Mouse (Mus musculus): ENCODE results near the gene Fmo4.

DNA sequence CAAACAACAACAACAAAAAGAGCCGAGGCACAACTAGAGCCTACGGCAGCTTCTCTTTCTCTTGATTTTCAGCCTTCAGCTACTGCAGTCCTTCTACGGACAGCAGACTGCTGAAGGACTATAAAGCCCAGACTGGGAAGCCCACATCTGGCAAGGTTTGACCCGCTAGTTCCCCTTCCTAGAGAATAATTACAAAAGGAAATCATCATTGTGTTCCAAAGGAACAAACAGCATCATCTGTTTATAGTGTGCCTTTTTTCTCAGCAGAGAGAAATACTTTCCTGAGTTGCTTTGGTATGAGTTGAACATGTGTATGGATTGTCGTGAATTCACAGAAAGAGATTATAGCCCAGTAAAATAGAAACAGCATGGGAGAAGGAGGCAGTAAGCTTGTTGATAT lies 20.6 kb upstream of the Fmo4 start:
- TF ChIP-seq POLR2A (IDR thresholded peaks at IDR 0.05; ENCODE audit: extremely low read depth, insufficient read depth, low read length) (no peak), CTCF (IDR thresholded peaks at IDR 0.05; ENCODE audit: extremely low read depth, insufficient read depth, low read length) (no peak)

All from cortical plate, adult 2 months (tissue).